Mouse (Mus musculus) E14TG2a.4 (cell line): ENCODE data around the gene Igsf3.

Experiments used
- H3K27me3 ChIP-seq: 2 replicates; pipeline ENCODE4 v1.6.1; 2014; ENCODE audit warnings: low read length, control low read depth; ENCODE audit not compliant: insufficient read depth
- H3K36me3 ChIP-seq: 2 replicates; pipeline ENCODE4 v1.6.1; 2014; ENCODE audit warnings: low read length, control low read depth; ENCODE audit not compliant: insufficient read depth
- H3K4me1 ChIP-seq: replicated peaks from 2 replicates; pipeline ENCODE4 v1.6.1; 2014; ENCODE audit warnings: low read depth, low read length, control low read depth
- H3K4me3 ChIP-seq: replicated peaks from 2 replicates; pipeline ENCODE4 v1.5.1; 2014; ENCODE audit warnings: mild to moderate bottlenecking, low read length
- H3K9me3 ChIP-seq: 2 replicates; pipeline ENCODE4 v1.6.1; 2014; ENCODE audit warnings: low read length, control low read depth
- CTCF ChIP-seq: conservative IDR thresholded peaks from 2 replicates; pipeline ENCODE4 v1.5.1; 2014; ENCODE audit warnings: low read length
- NANOG ChIP-seq: IDR thresholded peaks from 2 replicates; pipeline ENCODE4 v1.6.1; 2014; ENCODE audit warnings: borderline replicate concordance, low read length, mixed read lengths
- POU5F1 ChIP-seq: IDR thresholded peaks from 2 replicates; pipeline ENCODE4 v1.6.1; 2014; ENCODE audit warnings: low read length, borderline replicate concordance

The Igsf3 gene

GRCm38 (mm10) chr3:101461046-101461445 lies 84.2 kb downstream of the Igsf3 start:
- no peak for TF ChIP-seq NANOG
- TF ChIP-seq CTCF = no peak
- TF ChIP-seq POU5F1 = no peak
- peaks cover 43% of the 10 kb centered on the region for H3K4me1 ChIP-seq
- peaks cover 40% of the 10 kb centered on the region for H3K36me3 ChIP-seq
- H3K9me3 ChIP-seq = peaks cover 11% of the 10 kb centered on the region
- no peak overlapping the region for H3K4me3 ChIP-seq
- H3K27me3 ChIP-seq = no peaks in the 10 kb centered on the region

GRCm38 (mm10) chr3:101461816-101462215 lies 84.9 kb downstream of the Igsf3 start:
- Histone ChIP-seq H3K4me3 (no peak overlapping the region), H3K4me1 (peaks cover 38% of the 10 kb centered on the region), H3K9me3 (peaks cover 11% of the 10 kb centered on the region), H3K27me3 (no peaks in the 10 kb centered on the region), H3K36me3 (peaks cover 34% of the 10 kb centered on the region)
- no peak for TF ChIP-seq CTCF
- TF ChIP-seq POU5F1 = no peak
- no peak for TF ChIP-seq NANOG

- Histone ChIP-seq H3K27me3 (no peaks in the 10 kb centered on the region), H3K9me3 (peaks cover 11% of the 10 kb centered on the region), H3K4me3 (no peak overlapping the region), H3K4me1 (peaks cover 38% of the 10 kb centered on the region), H3K36me3 (peaks cover 30% of the 10 kb centered on the region)
- no peak for TF ChIP-seq NANOG
- TF ChIP-seq CTCF = peak; percentile 84
Measured at GRCm38 (mm10) chr3:101462294-101462693, 85.4 kb downstream of the Igsf3 start.

- H3K4me3 ChIP-seq = no peak overlapping the region
- TF ChIP-seq POU5F1 (no peak), CTCF (no peak), NANOG (no peak)
- H3K9me3 ChIP-seq = peaks cover 9% of the 10 kb centered on the region
- H3K27me3 ChIP-seq = no peaks in the 10 kb centered on the region
- peaks cover 29% of the 10 kb centered on the region for H3K4me1 ChIP-seq
- H3K36me3 ChIP-seq = peaks cover 18% of the 10 kb centered on the region
Measured at GRCm38 (mm10) chr3:101463491-101463890, 86.6 kb downstream of the Igsf3 start.

- Histone ChIP-seq H3K4me3 (no peak overlapping the region), H3K4me1 (peaks cover 4% of the 10 kb centered on the region; the same call in 1 of the 2 replicates), H3K36me3 (no peaks in the 10 kb centered on the region), H3K27me3 (no peaks in the 10 kb centered on the region; the same call in 1 of the 2 replicates), H3K9me3 (no peaks in the 10 kb centered on the region)
- TF ChIP-seq CTCF = no peak
- TF ChIP-seq POU5F1 = no peak
- no peak for TF ChIP-seq NANOG
Measured at GRCm38 (mm10) chr3:101469675-101470074, 92.8 kb downstream of the Igsf3 start.

- Histone ChIP-seq H3K4me1 (peaks cover 3% of the 10 kb centered on the region; the same call in 1 of the 2 replicates), H3K4me3 (no peak overlapping the region), H3K36me3 (no peaks in the 10 kb centered on the region), H3K27me3 (no peaks in the 10 kb centered on the region; the same call in 1 of the 2 replicates), H3K9me3 (no peaks in the 10 kb centered on the region)
- no peak for TF ChIP-seq POU5F1
- TF ChIP-seq CTCF = no peak
- no peak for TF ChIP-seq NANOG
Measured at GRCm38 (mm10) chr3:101471881-101472280, 95.0 kb downstream of the Igsf3 start.

- TF ChIP-seq CTCF (no peak), POU5F1 (no peak), NANOG (no peak)
- Histone ChIP-seq H3K27me3 (no peaks in the 10 kb centered on the region), H3K4me1 (peaks cover 21% of the 10 kb centered on the region)
Measured at GRCm38 (mm10) chr3:101481951-101482350, 105.1 kb downstream of the Igsf3 start.

GRCm38 (mm10) chr3:101483256-101483983 lies 106.5 kb downstream of the Igsf3 start:
- TF ChIP-seq POU5F1 = no peak
- no peak for TF ChIP-seq NANOG
- TF ChIP-seq CTCF = no peak
- Histone ChIP-seq H3K36me3 (no peaks in the 10 kb centered on the region), H3K4me1 (peaks cover 35% of the 10 kb centered on the region), H3K9me3 (peaks cover 7% of the 10 kb centered on the region; the same call in 1 of the 2 replicates), H3K27me3 (no peaks in the 10 kb centered on the region), H3K4me3 (no peak overlapping the region)

More at GRCm38 (mm10) chr3:101481951-101482350, 105.1 kb downstream of the Igsf3 start:
- Histone ChIP-seq H3K9me3 (0 out of 2 replicates have a peak, but pooled peaks cover 6% of the 10 kb centered on the region), H3K4me3 (no peak overlapping the region), H3K36me3 (no peaks in the 10 kb centered on the region)
